Mouse (Mus musculus): ENCODE measurements around the gene Slc35g3. TPM values are rescaled to one million over a fixed set of nuclear protein-coding genes. Genes with fewer than 3 reads are reported as not detected.
A peak's percentile ranks its signal among the peaks of the same experiment; 100 is the strongest.

Slc35g3 gene
- polyA plus RNA-seq, 1 experiment from 2014 or later: not detected

DNA sequence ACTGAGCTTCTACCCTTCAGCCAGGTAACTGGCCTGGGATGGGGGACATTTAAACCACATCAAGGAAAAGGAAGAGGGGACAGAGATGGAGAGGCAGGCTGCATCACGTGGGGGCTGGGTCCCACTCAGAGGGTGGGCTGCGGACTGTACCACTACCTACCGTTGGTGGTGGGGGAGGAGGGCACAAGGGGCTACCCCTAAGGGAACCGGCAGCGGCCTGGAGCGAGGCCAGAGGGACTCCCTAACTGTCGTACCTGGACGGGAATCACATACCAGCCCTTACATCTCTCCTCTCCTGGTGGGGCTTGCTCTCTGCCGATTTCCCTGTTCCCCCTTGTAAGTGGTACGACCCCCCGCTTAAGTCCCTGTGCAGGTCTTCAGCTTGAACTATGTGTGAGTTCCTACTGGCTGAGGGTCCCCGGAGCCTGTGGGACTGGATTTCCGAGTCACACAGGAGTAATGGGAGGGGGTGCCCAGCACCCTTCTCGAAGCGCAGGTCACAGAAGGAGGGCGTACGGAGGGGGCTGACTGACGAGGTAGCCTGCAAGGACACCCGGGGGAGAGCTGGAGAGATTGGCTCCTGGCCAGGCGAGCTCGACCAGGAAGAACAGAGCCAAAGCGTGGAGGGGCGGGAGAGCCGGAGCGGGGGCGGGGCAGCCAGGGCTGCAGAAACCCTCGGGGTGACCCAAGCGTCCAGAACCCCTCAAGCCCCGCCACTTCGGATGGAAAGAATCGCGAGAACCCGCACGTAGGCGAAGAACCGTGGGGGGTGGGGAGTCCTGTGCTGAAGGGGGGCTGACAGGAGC lies 38.8 kb upstream of the Slc35g3 start:
- peaks cover 28% of the 10 kb centered on the region for H3K27me3 ChIP-seq (replicated peaks)
- H3K4me1 ChIP-seq: peaks cover 71% of the 10 kb centered on the region
- H3K36me3 ChIP-seq: no peaks in the 10 kb centered on the region
- H3K4me3 ChIP-seq (replicated peaks): peak overlapping the region; percentile 63
- peak overlapping the region; percentile 57 for H3K9ac ChIP-seq (replicated peaks)
- 1% methylated on average over 36 of the region's 36 CpGs for WGBS
- peak overlapping the region; percentile 94 for H3K27ac ChIP-seq (replicated peaks)
- ATAC-seq (ENCODE audit: low FRiP score): peak; percentile 82
- H3K9me3 ChIP-seq (replicated peaks): no peaks in the 10 kb centered on the region
- peak overlapping the region; percentile 87 for H3K4me2 ChIP-seq

DNA sequence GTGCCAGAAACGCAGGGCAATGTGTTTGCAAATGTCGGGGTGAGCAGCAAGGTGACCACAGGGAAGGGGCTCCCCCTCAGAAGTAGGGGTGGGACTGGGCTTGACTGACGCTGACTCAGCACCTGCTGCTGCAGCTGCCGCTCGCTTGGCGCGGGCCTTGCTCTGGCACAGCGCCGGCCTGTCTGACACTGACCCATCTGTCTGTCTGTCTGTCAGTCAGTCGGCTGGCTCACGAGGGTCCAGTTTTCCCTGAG lies 38.3 kb upstream of the Slc35g3 start:
- Histone ChIP-seq H3K4me1 (peaks cover 71% of the 10 kb centered on the region), H3K9ac (replicated peaks) (peak overlapping the region; percentile 57), H3K4me3 (replicated peaks) (peak overlapping the region; percentile 63), H3K9me3 (replicated peaks) (no peaks in the 10 kb centered on the region), H3K36me3 (no peaks in the 10 kb centered on the region), H3K27ac (replicated peaks) (peak overlapping the region; percentile 94), H3K4me2 (peak overlapping the region; percentile 87), H3K27me3 (replicated peaks) (peaks cover 24% of the 10 kb centered on the region)
- WGBS: 0% methylated on average over 11 of the region's 11 CpGs
- ATAC-seq (ENCODE audit: low FRiP score): peak; percentile 12; the same call in 1 of the 2 replicates

DNA sequence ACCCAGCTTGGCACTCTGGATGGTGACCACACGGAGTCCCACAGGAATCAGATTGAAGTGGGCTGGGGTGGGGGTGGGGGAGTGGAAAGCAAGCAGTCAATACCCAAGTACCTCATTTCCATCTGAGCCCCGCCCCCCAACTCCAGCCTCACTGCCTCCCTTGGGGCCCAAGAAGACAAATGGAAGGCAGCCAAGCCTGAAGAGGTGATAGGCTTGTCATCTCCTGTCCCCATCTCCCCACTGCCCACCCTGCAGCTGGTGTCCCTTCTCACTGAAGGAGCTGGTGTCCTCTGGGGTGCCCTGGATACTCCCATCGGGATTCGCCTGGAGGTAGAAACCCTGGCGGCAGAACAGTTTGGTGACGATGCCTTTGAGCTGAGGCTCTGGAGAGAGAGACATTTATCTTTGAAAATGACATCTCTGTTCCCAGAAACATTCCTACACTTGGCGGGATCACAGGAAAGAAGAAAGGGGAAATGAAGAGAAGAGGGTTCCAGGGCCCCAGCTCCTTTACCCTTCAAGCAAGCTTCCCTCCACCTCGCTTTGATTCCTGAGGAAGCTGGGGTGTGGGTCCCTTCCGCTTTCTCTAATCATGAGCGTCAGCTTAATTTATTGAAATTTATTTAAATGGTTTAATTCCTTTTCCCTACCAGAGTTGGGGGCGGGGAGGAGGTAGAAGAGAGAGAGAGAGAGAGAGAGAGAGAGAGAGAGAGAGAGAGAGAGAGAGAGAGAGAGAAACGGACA lies 37.8 kb upstream of the Slc35g3 start:
- Histone ChIP-seq H3K9me3 (replicated peaks) (no peaks in the 10 kb centered on the region), H3K9ac (replicated peaks) (peak overlapping the region; percentile 57), H3K27ac (replicated peaks) (peak overlapping the region; percentile 94), H3K4me1 (peaks cover 68% of the 10 kb centered on the region), H3K4me2 (peak overlapping the region; percentile 87), H3K27me3 (replicated peaks) (peaks cover 22% of the 10 kb centered on the region), H3K36me3 (no peaks in the 10 kb centered on the region), H3K4me3 (replicated peaks) (peak overlapping the region; percentile 63)
- no peak for ATAC-seq (ENCODE audit: low FRiP score)
- 13% methylated on average over 12 of the region's 12 CpGs for WGBS

DNA sequence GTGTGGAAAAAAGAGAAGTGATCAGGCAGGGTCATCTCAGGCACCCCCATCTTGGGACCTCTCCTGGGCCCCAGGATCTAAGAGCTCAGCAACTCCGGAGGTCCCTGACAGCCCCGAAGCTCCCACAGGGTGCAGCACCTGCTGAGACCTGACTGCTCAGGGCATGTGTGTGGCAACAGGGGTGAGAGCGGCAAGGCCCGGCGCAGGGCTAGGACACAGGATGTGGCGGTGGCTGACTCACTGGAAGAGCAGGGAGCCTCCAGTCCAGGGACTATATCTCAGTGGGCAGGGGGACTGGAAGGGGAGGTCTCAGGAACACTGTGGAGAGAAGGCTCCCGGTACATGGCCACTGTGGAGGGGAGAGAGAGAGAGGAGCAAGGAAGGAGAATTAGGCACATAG lies 36.2 kb upstream of the Slc35g3 start:
- no peak overlapping the region for H3K4me2 ChIP-seq
- peaks cover 52% of the 10 kb centered on the region for H3K4me1 ChIP-seq
- no peak overlapping the region for H3K9ac ChIP-seq (replicated peaks)
- H3K4me3 ChIP-seq (replicated peaks): no peak overlapping the region
- H3K36me3 ChIP-seq: no peaks in the 10 kb centered on the region
- H3K27me3 ChIP-seq (replicated peaks): peaks cover 30% of the 10 kb centered on the region
- no peak overlapping the region for H3K27ac ChIP-seq (replicated peaks)
- 81% methylated on average over 7 of the region's 7 CpGs for WGBS
- H3K9me3 ChIP-seq (replicated peaks): no peaks in the 10 kb centered on the region
- ATAC-seq (ENCODE audit: low FRiP score): no peak

DNA sequence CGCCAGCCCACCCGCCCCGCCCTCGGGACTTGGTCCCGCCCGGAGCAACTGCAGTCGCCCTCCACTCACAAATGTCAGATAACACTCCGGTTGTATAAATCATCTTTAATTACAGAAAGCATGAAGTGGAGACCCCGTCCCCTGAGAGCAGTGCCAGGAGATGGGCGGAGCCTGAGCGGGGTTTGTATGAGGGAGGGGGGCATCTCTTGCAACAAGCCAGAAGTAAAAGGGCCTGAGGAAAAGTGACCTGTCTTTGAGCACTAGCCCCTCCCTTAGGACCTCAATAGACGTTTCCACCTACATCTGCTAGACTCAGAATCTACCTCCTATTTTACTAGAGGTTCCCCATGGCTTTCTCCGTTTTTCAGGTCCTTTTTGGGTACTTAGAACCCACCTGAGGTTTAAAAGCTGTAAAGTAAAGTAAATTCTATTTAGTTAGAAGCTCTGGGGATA lies 34.2 kb upstream of the Slc35g3 start:
- no peak overlapping the region; the same call in 1 of the 2 replicates for H3K9ac ChIP-seq (replicated peaks)
- ATAC-seq (ENCODE audit: low FRiP score): no peak
- 1% methylated on average over 13 of the region's 13 CpGs for whole genome bisulfite sequencing
- peak overlapping the region; percentile 85 for H3K4me2 ChIP-seq
- peaks cover 33% of the 10 kb centered on the region for H3K4me1 ChIP-seq
- no peaks in the 10 kb centered on the region for H3K9me3 ChIP-seq (replicated peaks)
- H3K4me3 ChIP-seq (replicated peaks): peak overlapping the region; percentile 46
- H3K36me3 ChIP-seq: no peaks in the 10 kb centered on the region
- peaks cover 30% of the 10 kb centered on the region for H3K27me3 ChIP-seq (replicated peaks)
- no peak overlapping the region for H3K27ac ChIP-seq (replicated peaks)

DNA sequence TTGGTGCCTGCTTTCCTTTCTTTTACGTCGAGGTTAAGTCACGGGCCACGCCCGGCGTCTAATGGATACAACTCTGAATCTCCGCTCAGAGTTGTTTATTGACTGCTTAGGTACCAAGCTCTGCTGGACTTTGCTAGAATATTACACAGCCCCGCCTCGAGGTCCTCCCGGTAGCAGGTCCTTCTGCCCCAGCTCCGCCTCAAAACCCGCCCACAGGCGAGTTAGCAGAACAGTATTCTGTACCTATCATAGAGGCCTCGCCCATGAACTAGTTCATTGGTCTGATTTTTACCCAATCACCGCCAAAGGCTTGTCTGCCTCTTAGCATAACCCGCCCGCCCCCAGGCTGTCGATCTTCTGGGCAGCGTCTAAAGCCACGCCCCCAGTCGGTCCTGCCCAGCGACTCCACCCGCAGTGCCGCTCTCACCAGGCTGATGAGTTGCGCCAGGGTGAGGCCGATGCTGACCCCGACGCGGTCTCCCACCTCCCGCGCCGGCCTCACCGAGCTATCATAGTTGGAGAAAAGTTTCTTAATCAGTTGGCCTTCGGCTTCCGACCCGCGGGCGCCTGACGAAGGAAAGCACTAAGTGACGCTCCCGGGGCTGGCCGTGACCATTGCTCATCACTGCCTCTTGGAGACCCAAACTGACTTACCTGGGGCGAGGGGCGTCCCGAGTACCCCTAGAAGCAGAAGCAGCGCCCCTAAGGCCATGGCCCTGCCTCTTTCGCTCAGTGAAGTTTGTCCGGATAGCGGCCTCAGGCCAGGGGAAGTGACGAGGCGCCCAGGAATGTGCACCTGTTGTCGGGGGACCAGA lies 33.6 kb upstream of the Slc35g3 start, which contains the start of gene Chrnb1:
Chrnb1 (minus strand) TSS at position 776 of the 815 bp plus-strand sequence.
- Histone ChIP-seq H3K4me1 (peaks cover 28% of the 10 kb centered on the region), H3K9me3 (replicated peaks) (no peaks in the 10 kb centered on the region), H3K4me3 (replicated peaks) (peak within 1 kb of the TSS; percentile 46), H3K27me3 (replicated peaks) (peaks cover 30% of the 10 kb centered on the region), H3K4me2 (peak within 1 kb of the TSS; percentile 85), H3K27ac (replicated peaks) (0 out of 2 replicates have a peak within 1 kb of the TSS, but pooled peaks have one; percentile 33), H3K36me3 (no peaks in the 10 kb centered on the region), H3K9ac (replicated peaks) (peak within 1 kb of the TSS; percentile 43)
- ATAC-seq (ENCODE audit: low FRiP score): peak; percentile 89
- 2% methylated on average over 52 of the region's 52 CpGs for WGBS

DNA sequence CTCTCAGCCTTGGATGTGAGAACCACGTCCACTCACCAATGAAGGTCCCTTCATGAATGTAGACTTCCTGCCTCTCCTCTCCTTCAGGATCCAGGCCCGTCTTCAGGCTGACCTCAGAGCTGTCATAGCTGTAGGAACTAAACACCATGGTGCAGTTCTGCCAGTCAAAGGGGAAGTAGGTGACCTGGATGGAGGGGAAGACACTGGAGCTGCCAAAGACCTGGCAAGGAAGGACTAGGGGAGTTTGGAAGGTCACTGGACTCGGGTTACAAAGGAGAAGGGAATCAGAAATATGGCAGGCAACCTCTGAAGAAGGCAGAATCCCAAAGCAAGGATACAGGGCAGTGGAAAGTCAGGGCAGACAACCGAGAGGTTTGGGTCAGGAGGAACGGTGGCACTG lies 31.7 kb upstream of the Slc35g3 start:
- 67% methylated on average over 5 of the region's 5 CpGs for WGBS
- no peak overlapping the region for H3K4me3 ChIP-seq (replicated peaks)
- H3K9ac ChIP-seq (replicated peaks): no peak overlapping the region
- ATAC-seq (ENCODE audit: low FRiP score): no peak
- peaks cover 12% of the 10 kb centered on the region for H3K4me1 ChIP-seq
- no peaks in the 10 kb centered on the region for H3K36me3 ChIP-seq
- H3K9me3 ChIP-seq (replicated peaks): no peaks in the 10 kb centered on the region
- no peak overlapping the region for H3K27ac ChIP-seq (replicated peaks)
- H3K27me3 ChIP-seq (replicated peaks): peaks cover 30% of the 10 kb centered on the region
- H3K4me2 ChIP-seq: no peak overlapping the region

DNA sequence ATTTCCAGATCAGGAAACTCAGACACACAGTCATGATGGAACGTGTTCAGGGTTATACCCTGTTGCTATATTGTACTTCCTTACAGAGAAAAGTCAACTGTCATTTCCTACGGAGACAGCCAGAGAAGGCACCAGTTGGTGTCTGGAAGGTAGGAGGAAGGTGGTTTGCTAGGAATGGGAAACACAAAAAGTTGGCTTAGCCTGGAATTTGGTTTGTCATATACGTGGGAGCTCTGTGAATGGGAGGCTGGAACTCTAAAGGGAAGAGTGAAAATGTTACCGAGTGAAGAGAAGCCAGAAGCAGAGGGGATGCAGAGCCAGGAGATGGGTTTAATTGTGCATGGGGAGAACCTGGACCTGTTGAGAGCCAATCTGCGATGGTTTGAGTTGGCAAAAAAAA lies 29.7 kb upstream of the Slc35g3 start:
- 77% methylated on average over 5 of the region's 5 CpGs for WGBS
- peaks cover 12% of the 10 kb centered on the region for H3K4me1 ChIP-seq

DNA sequence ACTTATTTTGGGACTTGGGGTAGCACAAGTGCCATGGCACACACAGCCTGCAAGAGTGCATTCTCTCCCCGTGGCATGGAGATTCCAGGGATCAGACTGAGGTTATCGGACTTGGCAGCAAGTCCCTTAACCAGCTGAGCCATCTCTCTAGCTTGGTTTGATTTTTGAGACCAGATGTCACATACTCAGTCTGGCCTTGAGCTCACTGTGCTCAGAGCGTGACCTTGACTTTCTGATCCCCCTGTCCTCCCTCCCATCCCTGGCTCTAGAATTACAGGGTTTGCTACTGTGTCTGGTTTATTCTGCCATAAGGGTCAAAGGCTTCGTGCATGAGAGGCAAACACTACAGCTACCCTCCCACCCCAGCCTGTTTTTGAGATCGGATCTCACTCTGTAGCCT lies 27.7 kb upstream of the Slc35g3 start:
- H3K27me3 ChIP-seq (replicated peaks): peaks cover 8% of the 10 kb centered on the region
- H3K4me3 ChIP-seq (replicated peaks): no peak overlapping the region
- no peak overlapping the region for H3K9ac ChIP-seq (replicated peaks)
- 75% methylated on average over 5 of the region's 5 CpGs for WGBS
- H3K9me3 ChIP-seq (replicated peaks): no peaks in the 10 kb centered on the region
- no peaks in the 10 kb centered on the region for H3K36me3 ChIP-seq
- no peak overlapping the region for H3K27ac ChIP-seq (replicated peaks)
- no peak overlapping the region for H3K4me2 ChIP-seq
- ATAC-seq (ENCODE audit: low FRiP score): no peak
- H3K4me1 ChIP-seq: no peaks in the 10 kb centered on the region

More for the DNA sequence above, 29.7 kb upstream of the Slc35g3 start:
- Histone ChIP-seq H3K4me3 (replicated peaks) (no peak overlapping the region), H3K9ac (replicated peaks) (no peak overlapping the region), H3K9me3 (replicated peaks) (no peaks in the 10 kb centered on the region), H3K36me3 (no peaks in the 10 kb centered on the region), H3K27ac (replicated peaks) (no peak overlapping the region), H3K4me2 (no peak overlapping the region), H3K27me3 (replicated peaks) (peaks cover 17% of the 10 kb centered on the region)
- ATAC-seq (ENCODE audit: low FRiP score): no peak

DNA sequence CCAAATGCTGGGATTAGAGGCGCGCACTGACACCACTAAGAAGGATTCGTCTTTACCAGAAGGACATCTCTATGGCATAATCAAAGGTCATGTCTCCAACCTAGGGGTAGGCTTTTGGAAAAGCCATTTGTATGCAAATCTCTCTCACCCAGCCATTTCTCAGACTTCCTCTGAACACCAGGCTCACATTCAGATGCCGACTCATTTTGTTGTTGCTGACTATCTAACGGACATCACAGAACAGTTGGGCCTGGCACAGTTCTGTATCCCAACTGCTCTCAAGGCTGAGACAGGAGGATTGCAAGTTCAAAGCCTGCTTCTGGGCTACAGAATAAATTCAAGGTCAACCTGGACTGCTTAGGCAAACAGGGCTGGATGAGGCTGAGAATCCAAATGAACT lies 25.5 kb upstream of the Slc35g3 start:
- no peak for ATAC-seq (ENCODE audit: low FRiP score)
- Histone ChIP-seq H3K27ac (replicated peaks) (no peak overlapping the region), H3K27me3 (replicated peaks) (no peaks in the 10 kb centered on the region), H3K4me2 (no peak overlapping the region), H3K4me3 (replicated peaks) (no peak overlapping the region), H3K9ac (replicated peaks) (no peak overlapping the region), H3K36me3 (no peaks in the 10 kb centered on the region), H3K9me3 (replicated peaks) (no peaks in the 10 kb centered on the region), H3K4me1 (no peaks in the 10 kb centered on the region)
- 90% methylated on average over 5 of the region's 5 CpGs for WGBS

DNA sequence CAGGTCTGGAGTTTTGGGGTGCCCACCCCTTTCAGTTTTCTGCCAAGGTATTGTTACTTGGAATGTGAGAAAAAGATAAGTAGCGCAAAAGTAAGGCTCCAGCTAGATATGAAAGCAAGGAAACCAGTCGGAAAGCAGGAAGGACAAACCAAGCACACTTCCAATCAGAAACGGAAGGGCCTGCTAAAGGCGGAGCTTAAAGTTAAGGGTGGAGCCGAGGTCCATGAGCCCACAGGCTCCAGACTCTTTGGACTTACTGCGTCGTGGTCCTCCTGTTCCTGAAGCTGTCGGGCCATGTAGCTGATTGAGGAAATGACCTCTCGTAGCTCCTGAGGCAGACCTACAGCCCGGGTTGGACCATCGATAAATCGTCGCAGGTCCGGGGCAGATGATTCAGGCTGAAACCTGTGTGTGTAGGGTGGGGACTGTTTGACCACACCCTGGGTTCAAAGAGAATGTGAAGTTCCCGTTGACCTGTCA lies 23.1 kb upstream of the Slc35g3 start:
- Histone ChIP-seq H3K27ac (replicated peaks) (no peak overlapping the region), H3K4me2 (peak overlapping the region; percentile 3), H3K9ac (replicated peaks) (no peak overlapping the region), H3K4me3 (replicated peaks) (no peak overlapping the region), H3K27me3 (replicated peaks) (no peaks in the 10 kb centered on the region), H3K9me3 (replicated peaks) (no peaks in the 10 kb centered on the region), H3K36me3 (no peaks in the 10 kb centered on the region), H3K4me1 (no peaks in the 10 kb centered on the region)
- WGBS: 47% methylated on average over 15 of the region's 15 CpGs
- ATAC-seq (ENCODE audit: low FRiP score): no peak

Data from neural tube, embryonic 15.5 days (tissue).